Mouse (Mus musculus): ENCODE measurements around the gene Des.

- TF ChIP-seq ZKSCAN1 (IDR thresholded peaks at IDR 0.05; ENCODE audit: low read depth, low read length) (no peak), POLR2A (IDR thresholded peaks at IDR 0.05; ENCODE audit: control insufficient read depth in 1 of 2, insufficient read depth in 1 of 2, low read depth in 1 of 2, low read length in 2 of 2, poor library complexity in 1 of 2) (no peak)
Observed at GRCm38 (mm10) chr1:75382356-75383071, 22.4 kb downstream of the Des start.
